Mouse (Mus musculus) cerebellum, adult 9-10 months (tissue): ENCODE data around the gene Ptrhd1.
"Not testable (repeated sequence)": the region's sequence is repeated elsewhere in the genome, so short reads cannot be mapped to it uniquely, and the experiment has no call there.

Source experiments
- DNase-seq: peaks from one replicate; pipeline ENCODE4 v3.0.0; 2022

Ptrhd1 gene

DNA sequence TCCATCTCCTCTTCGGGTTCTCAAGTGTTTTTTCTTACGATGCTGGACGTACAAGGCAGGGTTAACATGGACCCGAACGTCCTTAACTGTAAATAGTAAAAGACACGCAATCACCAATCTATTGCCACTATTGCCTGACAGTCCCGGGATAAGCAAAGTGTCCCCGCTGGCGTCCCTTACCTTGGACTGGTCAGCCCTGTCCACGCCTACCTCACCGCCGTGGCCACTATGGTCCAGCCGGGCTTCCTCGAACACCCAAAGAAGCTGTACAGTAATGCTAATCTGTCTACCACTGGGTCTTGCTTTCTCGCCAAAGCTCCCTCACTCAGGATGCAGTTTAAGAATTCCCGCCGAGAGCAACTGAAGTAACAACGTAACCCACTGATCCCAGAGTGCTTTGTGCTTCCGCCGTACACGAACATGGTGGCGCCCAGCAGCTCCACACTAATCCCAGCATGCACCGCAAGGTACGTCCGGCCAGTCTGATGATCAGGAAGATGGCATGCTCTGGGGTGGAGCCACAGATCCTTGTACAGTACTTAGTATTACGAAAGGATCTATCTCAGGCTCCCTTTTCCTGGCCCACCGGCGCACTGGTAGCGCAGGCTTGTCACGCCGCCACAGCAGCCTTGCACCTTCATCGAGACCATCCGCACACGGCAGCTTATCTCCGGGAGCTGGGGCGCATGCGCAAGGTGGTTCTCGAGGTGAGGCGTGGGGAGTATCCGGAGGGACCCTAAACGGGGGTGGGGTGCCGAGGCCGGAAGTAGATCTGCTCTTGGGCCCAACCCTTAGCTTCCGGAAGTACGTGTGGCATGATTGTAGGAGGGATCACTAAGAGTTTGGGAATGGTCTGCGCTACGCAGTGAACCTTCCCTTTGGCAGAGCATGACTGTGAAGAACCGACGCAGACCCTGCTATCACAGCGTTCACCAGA lies at the start of gene Ptrhd1, which contains the start of gene Cenpo:
Gene Ptrhd1 (plus strand): TSS at position 456 of the 937 bp plus-strand sequence.
Gene Cenpo (minus strand): TSS at position 723 of the 937 bp plus-strand sequence.
- peak; percentile 98 for DNase-seq

DNA sequence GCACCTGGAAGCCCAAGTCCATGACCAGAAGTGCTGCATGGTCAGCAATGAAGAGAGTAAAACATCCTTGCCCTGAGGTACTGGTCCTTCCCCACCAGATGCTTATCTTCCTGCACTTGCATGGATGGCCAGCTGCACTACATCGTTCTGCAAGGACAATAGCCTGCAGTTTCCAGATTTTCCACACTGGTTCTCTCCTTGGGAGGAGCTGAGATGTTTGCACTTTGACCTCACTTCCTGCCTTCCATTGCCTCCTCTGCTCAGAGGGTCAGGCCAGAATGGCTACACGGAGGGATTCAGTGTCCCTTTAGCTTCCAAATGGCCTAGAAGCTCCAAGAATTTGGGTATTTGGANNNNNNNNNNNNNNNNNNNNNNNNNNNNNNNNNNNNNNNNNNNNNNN lies 49.2 kb upstream of the Ptrhd1 start:
- DNase-seq, result no peak

DNA sequence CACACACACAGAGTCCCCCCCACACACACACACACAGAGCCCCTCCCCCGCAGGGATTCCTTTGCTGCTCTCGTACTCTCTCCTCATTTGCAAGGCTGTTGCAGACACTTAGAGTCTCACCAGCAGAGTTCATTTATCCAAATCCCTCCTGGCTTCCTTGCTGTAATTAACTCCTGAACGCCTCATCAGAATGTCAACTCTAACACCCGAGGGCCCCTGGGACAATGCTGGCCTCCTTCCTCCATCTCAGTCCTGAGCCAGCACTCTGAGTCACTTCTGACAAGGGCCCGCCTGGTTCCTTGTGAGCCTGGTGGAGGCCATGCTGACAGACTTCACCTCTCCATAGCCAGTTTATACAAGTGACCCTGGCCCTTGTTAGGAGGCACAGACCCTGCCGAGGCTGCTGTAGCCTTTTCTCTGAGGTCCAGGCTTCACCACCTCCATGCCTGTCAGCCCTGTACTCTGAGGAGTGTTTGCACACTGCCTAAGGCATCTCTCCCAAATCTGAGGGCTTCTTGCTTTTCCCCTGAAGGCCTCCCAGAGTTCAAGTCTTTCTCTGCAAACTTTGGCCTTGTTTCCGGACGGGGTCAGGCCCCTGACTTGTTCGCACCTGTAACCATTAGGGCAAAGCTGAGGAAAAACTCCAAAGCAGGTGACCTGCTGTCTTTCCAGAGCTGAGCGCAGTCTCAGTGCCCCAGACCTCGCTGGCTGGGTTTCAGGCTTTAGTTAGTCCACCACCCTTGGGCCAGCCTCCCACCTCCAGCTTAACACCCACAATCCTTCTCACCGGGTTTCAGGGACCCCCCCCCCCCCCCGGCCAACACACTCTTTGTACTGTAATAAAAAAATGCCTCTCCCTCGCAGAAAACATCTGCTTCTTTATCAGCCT lies 45.4 kb upstream of the Ptrhd1 start:
- DNase-seq, result peak; percentile 69

DNA sequence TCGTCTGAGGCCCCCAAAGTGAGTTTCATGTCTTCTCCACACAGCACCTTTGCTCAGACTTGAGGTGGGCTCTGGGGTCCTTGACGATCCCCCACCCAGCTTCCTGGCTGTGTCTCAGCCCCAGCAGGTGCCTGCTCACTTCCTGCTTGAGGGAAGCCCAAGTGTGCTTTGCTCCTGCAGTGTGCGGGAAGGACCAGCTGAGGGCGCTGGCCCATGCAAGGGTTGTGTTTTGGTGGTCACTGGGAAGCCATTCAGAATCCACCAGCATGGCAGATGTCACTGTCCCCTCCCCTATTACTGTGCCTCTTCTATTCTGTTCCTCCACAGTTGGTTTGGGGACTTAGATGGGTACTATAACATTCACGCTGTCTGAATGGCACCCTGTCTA lies 44.8 kb upstream of the Ptrhd1 start:
- no peak for DNase-seq

DNA sequence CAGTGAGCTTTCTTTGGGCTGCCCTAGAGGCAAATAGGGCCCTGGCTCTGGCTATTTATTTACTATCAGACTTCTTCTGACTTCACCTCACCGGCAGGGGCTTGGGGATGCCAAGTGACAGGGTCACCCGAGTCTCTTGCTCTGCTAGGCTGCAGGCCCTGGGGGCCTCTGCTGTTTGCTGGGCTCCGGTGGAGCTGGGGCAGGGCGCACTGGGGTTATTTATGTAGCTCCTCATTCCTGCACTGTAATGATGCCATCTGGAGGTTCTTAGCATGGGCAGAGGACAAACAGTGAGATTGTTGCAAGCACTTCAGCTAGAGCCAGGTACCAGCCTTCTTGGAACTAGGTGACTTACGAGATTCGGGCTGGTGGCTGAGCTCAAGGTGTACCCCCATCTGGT lies 41.3 kb upstream of the Ptrhd1 start:
- peak; percentile 77 for DNase-seq

DNA sequence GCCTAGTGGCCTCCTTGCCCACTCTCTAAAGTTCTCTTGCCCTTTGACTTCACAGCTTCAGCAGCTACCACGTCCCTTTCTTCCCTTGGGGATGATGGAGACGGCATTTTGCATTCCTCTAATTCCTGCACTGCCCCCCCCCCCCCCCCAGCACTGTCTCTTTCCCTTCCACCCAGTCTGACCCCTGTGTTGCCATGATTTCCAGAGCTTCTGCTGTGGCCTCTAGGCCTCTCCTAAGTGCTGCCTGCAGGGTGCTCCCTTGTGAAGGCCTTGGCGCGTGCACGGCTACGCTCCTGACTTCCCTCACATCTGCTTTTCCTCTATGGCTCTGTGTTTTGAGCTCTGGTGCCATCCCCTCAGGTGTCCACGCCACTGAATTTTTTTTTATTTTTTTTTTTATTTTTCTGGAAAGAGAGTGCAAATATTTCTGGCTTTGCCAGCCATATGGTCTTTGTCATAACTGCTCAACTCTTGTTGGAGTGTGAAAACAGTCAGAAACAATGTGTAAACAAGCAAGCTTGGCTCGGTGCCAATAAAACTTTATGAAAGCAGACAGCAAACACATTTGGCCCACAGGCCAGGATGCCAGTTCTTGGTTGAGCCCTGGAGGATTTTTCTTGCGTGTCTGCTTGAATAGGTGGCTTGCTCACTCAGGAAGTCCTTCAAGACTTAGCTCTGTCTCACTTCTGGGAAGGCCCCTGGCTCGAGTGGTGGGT lies 40.6 kb upstream of the Ptrhd1 start:
- no peak for DNase-seq

DNA sequence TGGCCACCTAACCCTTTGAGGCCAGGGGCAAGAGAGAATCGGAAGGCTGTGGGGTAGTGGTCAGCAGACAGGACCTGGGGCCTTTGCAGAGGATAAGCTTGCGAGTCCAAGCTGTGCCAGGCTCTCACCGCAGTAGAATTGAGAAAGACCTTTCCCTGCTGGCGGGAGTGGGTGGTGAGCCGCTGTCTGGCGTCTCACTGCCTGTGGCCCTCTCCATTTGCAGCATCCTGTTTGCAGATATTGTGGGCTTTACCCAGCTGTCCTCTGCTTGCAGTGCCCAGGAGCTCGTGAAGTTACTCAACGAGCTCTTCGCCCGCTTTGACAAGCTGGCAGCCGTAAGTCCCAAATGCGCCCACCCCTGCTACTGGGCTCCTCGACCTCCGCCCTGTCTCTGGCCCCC lies 39.2 kb upstream of the Ptrhd1 start:
- DNase-seq, result no peak

DNA sequence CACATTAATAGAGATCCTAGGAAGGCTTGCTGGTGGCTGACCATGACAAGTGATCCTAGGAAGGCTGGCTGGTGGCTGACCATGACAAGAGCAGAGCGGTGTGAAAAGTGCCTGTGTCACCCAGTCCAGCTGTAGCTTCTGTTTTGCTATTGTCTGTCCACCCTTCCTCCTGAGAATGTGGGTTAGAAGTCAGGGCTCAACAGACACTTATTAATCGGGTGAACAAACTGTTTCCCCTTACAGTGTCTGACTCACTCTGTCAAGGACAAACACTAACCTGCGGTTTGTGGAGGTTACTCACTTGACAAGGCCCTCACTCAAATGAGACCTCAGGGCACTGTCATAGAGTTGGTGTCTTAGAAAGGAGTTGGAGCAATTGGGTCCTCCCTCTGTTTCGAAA lies 35.1 kb upstream of the Ptrhd1 start:
- no peak for DNase-seq

DNA sequence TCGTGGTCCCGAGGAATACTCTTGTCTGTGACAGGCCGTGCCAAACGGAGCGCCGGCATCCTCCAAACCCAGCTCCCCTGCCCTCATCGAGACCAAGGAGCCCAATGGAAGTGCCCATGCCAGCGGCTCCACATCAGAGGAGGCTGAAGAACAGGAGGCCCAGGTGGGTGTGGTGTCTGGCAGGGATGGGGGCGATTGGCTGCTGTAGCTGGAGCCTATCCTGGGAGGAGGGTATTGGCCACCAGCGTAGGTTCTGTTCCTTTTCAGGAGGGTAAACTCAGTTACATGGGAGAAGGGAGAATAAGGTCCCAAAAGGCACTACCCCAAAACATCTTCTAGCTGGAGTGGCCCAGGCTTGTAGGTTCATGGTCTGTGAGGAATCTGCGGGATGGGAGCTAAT lies 34.6 kb upstream of the Ptrhd1 start:
- no peak for DNase-seq

DNA sequence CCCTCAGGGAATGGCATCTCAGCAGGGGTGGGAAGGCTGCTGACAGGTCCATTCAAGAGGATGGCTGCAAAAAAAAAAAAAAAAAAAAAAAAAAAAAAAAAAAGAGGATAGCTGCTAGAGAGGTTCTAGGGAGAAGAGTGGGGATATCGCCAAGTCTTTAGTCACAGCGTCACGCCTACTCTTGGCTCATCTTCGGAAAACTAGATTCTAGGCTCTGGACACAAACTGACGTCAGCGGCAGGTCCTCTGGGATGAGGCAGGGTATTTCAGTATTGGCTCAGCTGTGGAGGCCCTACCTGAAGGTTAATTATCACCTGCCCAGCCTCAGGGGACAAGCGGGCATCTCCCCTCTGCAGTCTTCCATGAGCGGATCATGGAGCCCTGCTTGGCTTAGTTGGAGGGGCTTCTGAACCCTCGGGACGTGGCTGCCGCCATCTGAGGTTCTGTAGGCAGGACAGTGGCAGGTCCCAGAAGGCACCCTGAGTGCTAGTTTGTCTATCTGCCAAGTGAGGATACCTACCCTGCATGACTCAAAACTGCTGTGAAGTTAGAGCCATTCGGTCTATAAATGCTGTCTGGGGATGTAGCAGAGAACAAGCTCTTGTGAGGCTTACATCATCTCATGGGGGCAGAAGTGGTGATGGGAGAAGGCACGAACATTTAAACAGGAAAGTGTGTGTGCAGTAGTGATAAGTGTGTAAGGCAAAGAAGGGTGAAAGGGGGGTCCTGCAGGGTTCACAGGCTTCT lies 32.2 kb upstream of the Ptrhd1 start:
- no peak for DNase-seq

DNA sequence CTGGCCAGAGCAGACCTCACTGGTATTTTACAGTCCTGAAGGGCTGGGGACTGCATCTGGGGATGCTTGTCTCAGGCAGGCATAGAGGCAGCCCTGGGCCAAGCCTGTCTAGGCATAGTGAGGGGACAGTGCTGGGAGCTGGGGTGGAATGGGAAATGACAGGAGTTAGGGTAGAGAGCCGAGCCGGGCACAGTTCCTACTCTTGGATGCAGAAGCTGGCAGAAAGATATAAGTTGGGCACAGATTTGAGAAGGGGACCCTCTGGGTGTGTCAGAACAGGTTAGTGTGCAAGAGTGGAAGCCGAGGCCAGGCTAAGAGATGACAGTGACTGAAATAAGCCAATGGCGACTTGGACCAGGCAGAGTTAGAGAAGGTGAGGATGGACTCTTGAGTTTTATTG lies 31.6 kb upstream of the Ptrhd1 start:
- DNase-seq, result no peak

DNA sequence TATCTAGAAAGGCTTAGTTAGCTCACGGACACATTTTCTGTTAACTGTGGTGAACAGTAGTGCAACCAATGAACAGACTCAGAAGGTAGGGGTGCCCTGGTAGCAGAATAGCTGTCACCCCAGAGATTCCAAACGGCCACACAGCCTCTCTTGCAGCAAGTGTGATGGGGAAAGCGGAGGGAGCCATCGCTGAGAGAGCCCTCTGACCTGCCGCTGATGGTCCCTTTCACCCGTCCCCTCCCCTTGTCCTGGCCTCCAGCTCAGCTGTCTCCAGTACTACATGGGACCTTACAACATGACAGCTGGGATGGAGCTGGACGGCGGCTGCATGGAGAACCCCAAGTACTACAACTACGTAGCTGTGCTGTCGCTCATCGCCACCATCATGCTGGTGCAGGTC lies 27.7 kb upstream of the Ptrhd1 start:
- DNase-seq, result no peak

DNA sequence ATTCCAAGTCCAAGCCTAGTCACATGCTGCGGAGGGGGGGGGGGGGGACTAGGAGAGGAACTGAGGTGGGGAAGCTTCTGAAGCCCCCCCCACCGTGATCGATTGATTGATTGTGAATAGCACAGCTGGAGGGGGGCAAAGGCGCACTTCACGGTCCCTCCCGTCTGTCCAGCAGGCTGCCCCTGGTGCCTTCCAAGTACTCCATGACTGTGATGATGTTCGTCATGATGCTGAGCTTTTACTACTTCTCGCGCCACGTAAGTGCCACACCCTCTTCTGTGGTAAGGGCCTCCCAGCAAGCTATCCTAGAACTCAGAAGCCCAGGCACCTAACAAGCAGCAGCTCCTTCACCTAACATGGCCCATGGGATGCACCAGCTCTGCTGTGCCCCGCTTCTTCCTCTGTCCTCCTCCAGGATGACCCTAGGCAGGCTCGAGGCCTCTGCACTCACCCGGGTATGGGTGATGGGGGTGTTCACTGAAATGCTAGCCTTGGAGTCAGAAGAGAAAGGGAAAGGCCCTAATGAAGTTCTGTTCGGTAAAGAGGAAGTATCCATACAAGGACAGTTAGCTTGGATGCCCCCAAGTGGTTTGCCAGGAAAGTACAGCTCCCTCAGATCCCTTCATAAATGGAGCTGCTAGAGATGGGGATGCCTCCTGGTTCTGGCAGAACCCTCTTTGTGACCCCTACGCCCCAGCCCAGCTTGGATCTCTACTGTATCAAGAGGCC lies 25.3 kb upstream of the Ptrhd1 start:
- DNase-seq, result peak; percentile 74

DNA sequence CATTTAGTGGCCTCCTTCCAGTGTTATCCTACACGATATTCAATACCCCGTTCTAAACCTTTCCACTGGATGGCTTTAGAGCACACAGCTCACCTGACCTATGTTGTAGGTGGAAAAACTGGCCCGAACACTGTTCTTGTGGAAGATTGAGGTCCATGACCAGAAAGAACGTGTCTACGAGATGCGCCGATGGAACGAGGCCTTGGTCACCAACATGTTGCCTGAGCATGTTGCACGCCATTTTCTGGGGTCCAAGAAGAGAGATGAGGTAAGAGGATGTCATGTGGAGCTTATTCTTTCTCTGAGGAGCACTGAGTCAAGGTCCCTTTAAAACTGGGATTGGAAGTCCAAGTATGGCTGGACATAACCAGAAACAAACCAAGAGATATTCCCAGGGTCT lies 24.6 kb upstream of the Ptrhd1 start:
- DNase-seq, result no peak

DNA sequence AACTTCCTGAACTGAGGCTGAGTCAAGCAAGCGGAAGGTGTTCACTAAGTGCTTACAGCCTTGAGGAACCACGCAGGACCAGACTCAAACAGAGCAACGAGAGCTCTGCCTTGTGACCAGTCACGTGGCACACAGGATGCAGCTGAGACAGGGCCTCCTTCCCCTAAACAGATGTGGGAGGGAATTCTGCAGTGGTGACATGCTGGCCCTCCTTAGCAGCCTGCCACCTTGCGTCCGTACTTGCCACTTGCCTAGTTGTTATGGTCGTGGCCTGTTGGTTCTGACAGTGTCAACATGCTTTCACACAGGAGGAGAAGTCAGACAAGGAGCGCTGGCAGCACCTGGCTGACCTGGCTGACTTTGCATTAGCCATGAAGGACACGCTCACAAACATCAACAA lies 22.7 kb upstream of the Ptrhd1 start:
- no peak for DNase-seq

DNA sequence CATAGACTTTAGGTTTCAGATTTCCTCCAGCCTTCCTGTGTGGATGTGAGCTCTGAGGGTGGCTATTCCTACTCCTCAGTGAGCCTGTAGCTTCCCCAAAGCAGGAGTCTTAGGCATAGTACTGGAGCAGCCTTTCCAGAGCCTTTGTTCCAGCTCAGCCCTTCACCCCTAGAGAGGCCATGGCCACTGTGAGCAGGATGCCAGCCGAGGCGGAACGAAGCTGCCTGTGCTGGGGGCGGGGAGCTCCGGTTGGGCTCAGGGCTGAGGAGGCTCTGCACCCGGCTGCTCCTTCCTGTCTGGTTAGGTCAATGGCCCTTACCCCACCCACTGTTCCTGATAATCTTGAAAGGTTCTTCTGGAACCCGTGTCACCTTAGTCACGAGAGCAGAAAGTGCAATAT lies 20.9 kb upstream of the Ptrhd1 start:
- DNase-seq, result no peak

DNA sequence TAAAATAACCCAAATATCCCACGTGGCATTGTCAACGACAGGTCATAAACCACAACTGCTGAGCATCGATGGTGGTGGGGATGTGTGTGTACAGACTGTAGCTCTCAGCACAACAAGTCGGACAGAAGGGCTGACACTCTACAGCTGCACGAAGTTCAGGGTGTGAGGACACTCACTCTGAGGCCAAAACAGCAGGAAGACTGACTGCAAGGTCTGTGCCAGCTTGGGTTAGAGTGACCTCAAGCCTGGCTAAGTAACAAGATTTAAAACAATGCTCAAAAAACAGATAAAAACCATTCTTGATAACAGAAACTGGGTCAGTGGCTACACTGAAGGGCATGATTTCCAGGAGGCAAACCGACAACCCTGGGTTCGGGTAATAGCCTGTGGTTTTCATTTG lies 3.7 kb upstream of the Ptrhd1 start:
- DNase-seq, result no peak

DNA sequence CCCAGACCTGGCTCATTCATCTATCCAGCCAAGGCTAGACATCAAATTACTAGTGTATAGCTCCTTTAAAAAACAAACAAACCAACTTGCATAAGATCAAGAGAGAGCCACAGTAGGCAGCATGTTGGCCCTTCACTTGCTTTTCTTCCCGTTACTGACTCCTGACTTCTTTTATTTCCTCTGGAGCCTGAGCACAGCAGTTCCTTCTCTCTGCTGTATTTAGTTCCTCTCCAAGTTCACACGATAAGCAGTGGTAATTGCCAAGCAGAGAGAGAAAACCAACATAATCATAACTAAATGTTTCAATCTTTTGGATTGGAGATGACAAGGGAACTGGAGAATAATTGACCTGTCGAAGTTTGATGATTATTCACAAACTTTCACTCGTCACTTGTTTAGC lies 1.1 kb upstream of the Ptrhd1 start:
- DNase-seq, result no peak

DNA sequence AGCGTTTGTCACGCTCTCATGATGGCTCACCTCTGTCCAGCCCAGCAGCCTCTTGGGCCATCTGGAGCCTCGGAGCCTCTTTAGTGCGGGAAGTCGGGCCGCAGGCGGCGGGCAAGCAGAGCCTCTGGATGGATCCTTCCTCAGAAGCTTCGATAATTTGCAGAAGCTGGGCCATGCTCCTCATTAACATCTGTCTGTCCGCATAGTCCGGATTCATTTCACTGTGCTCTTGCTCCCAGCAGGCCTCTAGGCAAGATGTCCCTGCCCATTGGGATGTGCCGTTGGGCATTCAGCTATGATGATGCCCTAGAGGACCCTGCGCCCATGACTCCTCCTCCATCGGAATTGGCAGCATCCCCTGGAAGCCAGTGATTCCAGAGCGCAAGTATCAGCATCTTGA lies 3.7 kb downstream of the Ptrhd1 start:
- DNase-seq, result no peak

DNA sequence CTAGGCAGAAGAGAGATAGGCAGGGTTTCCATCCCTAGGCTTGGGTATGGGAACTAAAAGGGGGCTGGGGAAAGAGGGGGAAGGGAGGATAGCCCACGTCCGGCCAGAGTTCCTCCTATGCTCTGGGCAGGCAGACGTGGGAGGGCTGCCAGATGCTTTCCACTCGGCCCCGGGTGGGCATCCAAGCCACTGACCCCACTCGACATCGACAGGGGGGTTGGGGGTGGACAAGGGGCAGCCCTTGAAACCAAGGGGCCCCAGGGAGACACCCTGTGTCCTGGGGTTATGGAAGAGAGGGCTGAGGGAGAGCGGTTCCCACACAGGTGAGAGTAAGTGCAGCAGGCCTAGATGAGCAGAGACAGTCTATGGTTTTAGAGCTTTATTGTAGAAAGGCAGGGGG lies 6.5 kb downstream of the Ptrhd1 start:
- DNase-seq, result not testable (repeated sequence)

DNA sequence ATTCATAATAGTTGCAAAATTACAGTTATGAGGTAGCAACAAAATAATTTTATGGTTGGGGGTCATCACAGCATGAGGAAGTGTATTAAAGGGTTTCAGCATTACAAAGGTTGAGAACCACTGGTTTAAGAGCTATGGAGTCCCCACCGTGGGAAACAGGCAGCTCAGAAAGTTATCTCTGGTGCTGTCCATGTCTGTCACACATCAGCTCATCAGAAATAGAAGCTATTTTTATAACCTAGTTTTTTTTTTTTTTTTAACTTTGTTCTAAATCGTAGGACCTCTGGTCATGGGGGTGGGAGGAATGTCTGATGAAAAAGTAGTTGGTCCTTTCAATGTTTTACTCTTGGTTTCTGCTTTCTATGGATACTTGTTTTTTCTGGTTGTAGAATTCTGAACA lies 10.0 kb downstream of the Ptrhd1 start:
- no peak for DNase-seq

DNA sequence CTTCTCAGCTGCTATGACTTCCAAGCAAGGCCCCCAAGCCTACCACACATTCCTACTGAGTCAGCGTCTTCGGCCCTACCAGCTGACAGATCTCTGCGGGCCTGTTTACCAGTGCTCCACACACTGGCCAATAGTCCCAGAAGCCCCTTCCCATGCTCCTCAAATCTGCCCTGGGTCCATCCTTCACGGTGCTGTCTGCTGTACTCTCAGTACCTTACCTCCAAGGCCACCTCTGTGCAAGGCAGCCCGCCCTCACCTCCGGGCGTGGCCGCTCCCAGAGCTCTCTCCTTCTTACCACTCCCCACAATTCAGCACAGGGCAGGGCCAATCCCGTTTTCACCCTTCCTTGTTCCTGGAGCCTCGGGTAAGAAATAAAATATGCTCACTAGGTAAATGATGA lies 11.9 kb downstream of the Ptrhd1 start:
- DNase-seq, result no peak
